10 mouse cellular contexts compared by ENCODE assay signal in genomic region chr13:56657946-56658512, GRCm38 (mm10). TPM values are rescaled to one million over a fixed set of nuclear protein-coding genes. Genes with fewer than 3 reads are reported as not detected.
A peak's percentile ranks its signal among the peaks of the same experiment; 100 is the strongest.
DNase-seq lines count a peak whose midpoint lies in the region; ATAC-seq lines count a peak whose summit lies in the region.
"Had no signal": no experiment of that assay in that cellular context is flagged by ENCODE, and none has a peak within 500 bp of the region (broad histone marks: within the 10 kb centered on the region; RNA-seq: fewer than 3 reads in every experiment).

No protein-coding gene starts in this region.

- no peaks in the 10 kb centered on the region for H3K9me3 ChIP-seq in midbrain, embryonic 11.5 days (ENCODE audit: control insufficient read depth, low read length)
- H3K9me3 ChIP-seq in midbrain, embryonic 13.5 days, result no peaks in the 10 kb centered on the region
- H3K9me3 ChIP-seq in kidney, embryonic 14.5 days (ENCODE audit: control insufficient read depth, low read length), result no peaks in the 10 kb centered on the region
- no peaks in the 10 kb centered on the region for H3K9me3 ChIP-seq in liver, embryonic 11.5 days (ENCODE audit: control insufficient read depth, low read length)
- H3K9me3 ChIP-seq: embryonic facial prominence, embryonic 13.5 days; stomach, embryonic 15.5 days had no signal

- WGBS in midbrain, embryonic 11.5 days, result 41% methylated on average over 7 of the region's 7 CpGs
- WGBS in midbrain, embryonic 13.5 days, result 48% methylated on average over 7 of the region's 7 CpGs
- 42% methylated on average over 7 of the region's 7 CpGs for WGBS in kidney, embryonic 14.5 days
- WGBS in liver, embryonic 11.5 days, result 39% methylated on average over 7 of the region's 7 CpGs

- peak; percentile 94 for DNase-seq in midbrain, embryonic 11.5 days (ENCODE audit: low spot score, missing footprints)
- peak; percentile 43 for DNase-seq in cerebellum, adult 11 months
- DNase-seq in gastrocnemius, adult 8-10 months (ENCODE audit: low spot score in 2 of 2), result peak; percentile 57 to 65
- peak; percentile 59 for DNase-seq in liver, embryonic 11.5 days (ENCODE audit: low spot score)
- DNase-seq in ovary, postnatal 14 days (ENCODE audit: low spot score), result peak; percentile 75
- peak; percentile 84 for DNase-seq in thymus, postnatal 14 days

- no peak overlapping the region for H3K4me2 ChIP-seq in midbrain, embryonic 11.5 days
- H3K4me2 ChIP-seq in midbrain, embryonic 13.5 days (replicated peaks), result no peak overlapping the region
- H3K4me2 ChIP-seq in kidney, embryonic 14.5 days (replicated peaks; ENCODE audit: low read depth, low read length), result no peak overlapping the region
- no peak overlapping the region for H3K4me2 ChIP-seq in liver, embryonic 11.5 days
- H3K4me2 ChIP-seq: embryonic facial prominence, embryonic 13.5 days; stomach, embryonic 15.5 days had no signal

- no peak for ATAC-seq in midbrain, embryonic 11.5 days (ENCODE audit: low FRiP score)
- ATAC-seq in midbrain, embryonic 13.5 days, result no peak
- ATAC-seq in kidney, embryonic 14.5 days (ENCODE audit: low FRiP score, low TSS enrichment), result peak; percentile 38; the same call in 1 of the 2 replicates
- ATAC-seq in liver, embryonic 11.5 days (replicated peaks; ENCODE audit: low FRiP score), result no peak

- H3K36me3 ChIP-seq in midbrain, embryonic 11.5 days (ENCODE audit: control insufficient read depth, insufficient read depth, low read length), result no peaks in the 10 kb centered on the region
- H3K36me3 ChIP-seq in midbrain, embryonic 13.5 days, result no peaks in the 10 kb centered on the region
- no peaks in the 10 kb centered on the region for H3K36me3 ChIP-seq in kidney, embryonic 14.5 days (ENCODE audit: control insufficient read depth, insufficient read depth, low read length)
- no peaks in the 10 kb centered on the region for H3K36me3 ChIP-seq in liver, embryonic 11.5 days (ENCODE audit: control insufficient read depth, insufficient read depth, low read length)
- H3K36me3 ChIP-seq: embryonic facial prominence, embryonic 13.5 days; stomach, embryonic 15.5 days had no signal

- H3K4me3 ChIP-seq in midbrain, embryonic 11.5 days (ENCODE audit: low read depth, low read length), result no peak overlapping the region
- no peak overlapping the region for H3K4me3 ChIP-seq in midbrain, embryonic 13.5 days (replicated peaks)
- H3K4me3 ChIP-seq in kidney, embryonic 14.5 days (ENCODE audit: low read length), result no peak overlapping the region
- H3K4me3 ChIP-seq in liver, embryonic 11.5 days (ENCODE audit: low read depth, low read length), result no peak overlapping the region
- H3K4me3 ChIP-seq: embryonic facial prominence, embryonic 13.5 days; stomach, embryonic 15.5 days had no signal

- no peak overlapping the region for H3K9ac ChIP-seq in midbrain, embryonic 11.5 days (ENCODE audit: low read length)
- H3K9ac ChIP-seq in midbrain, embryonic 13.5 days (replicated peaks), result no peak overlapping the region
- no peak overlapping the region for H3K9ac ChIP-seq in kidney, embryonic 14.5 days (ENCODE audit: low read depth, low read length)
- no peak overlapping the region for H3K9ac ChIP-seq in liver, embryonic 11.5 days (ENCODE audit: low read depth, low read length)
- H3K9ac ChIP-seq: embryonic facial prominence, embryonic 13.5 days; stomach, embryonic 15.5 days had no signal

- H3K27me3 ChIP-seq in midbrain, embryonic 11.5 days (ENCODE audit: control insufficient read depth, insufficient read depth, low read length), result no peaks in the 10 kb centered on the region
- no peaks in the 10 kb centered on the region for H3K27me3 ChIP-seq in midbrain, embryonic 13.5 days
- H3K27me3 ChIP-seq in kidney, embryonic 14.5 days (ENCODE audit: control insufficient read depth, insufficient read depth, low read length), result no peaks in the 10 kb centered on the region
- H3K27me3 ChIP-seq in liver, embryonic 11.5 days (replicated peaks; ENCODE audit: control insufficient read depth, insufficient read depth, low read length), result no peaks in the 10 kb centered on the region
- H3K27me3 ChIP-seq: embryonic facial prominence, embryonic 13.5 days; stomach, embryonic 15.5 days had no signal

- H3K4me1 ChIP-seq in midbrain, embryonic 11.5 days (ENCODE audit: control insufficient read depth, insufficient read depth, low read length), result no peaks in the 10 kb centered on the region
- no peaks in the 10 kb centered on the region for H3K4me1 ChIP-seq in midbrain, embryonic 13.5 days (replicated peaks)
- peaks cover 28% of the 10 kb centered on the region for H3K4me1 ChIP-seq in kidney, embryonic 14.5 days (ENCODE audit: control insufficient read depth, insufficient read depth, low read length)
- H3K4me1 ChIP-seq in liver, embryonic 11.5 days (replicated peaks; ENCODE audit: control insufficient read depth, insufficient read depth, low read length), result no peaks in the 10 kb centered on the region; the same call in 1 of the 2 replicates

- no peak overlapping the region for H3K27ac ChIP-seq in midbrain, embryonic 11.5 days (ENCODE audit: low read depth, low read length)
- H3K27ac ChIP-seq in midbrain, embryonic 13.5 days, result no peak overlapping the region
- no peak overlapping the region for H3K27ac ChIP-seq in kidney, embryonic 14.5 days (ENCODE audit: low read depth, low read length)
- H3K27ac ChIP-seq in liver, embryonic 11.5 days (ENCODE audit: low read depth, low read length), result no peak overlapping the region
- H3K27ac ChIP-seq: embryonic facial prominence, embryonic 13.5 days; stomach, embryonic 15.5 days had no signal

RNA-seq across cellular contexts. Expression of gene Smad5, which starts 44.8 kb away (rescaled TPM):
- 43.4 and 45.4 TPM in 2 replicates for polyA plus RNA-seq in midbrain, embryonic 11.5 days (2014; fragmentation: Nextera tagmentation; extraction: Ambion mirVana)
- 24.8 and 26.5 TPM in 2 replicates for polyA plus RNA-seq in midbrain, embryonic 13.5 days (2015; fragmentation: Nextera tagmentation; extraction: Ambion mirVana)
- total RNA-seq in gastrocnemius, adult 8-10 months (2022), result 10 to 100 TPM; 17.7 to 24.1 (median 20.7) TPM
- 32.9 and 62.2 TPM in 2 replicates for polyA plus RNA-seq in kidney, embryonic 14.5 days (2014; fragmentation: Nextera tagmentation; extraction: Ambion mirVana)
- polyA plus RNA-seq in liver, embryonic 11.5 days (2014; fragmentation: Nextera tagmentation; extraction: Ambion mirVana), result 16.8 and 18.5 TPM in 2 replicates

RNA-seq across cellular contexts. Expression of gene Tgfbi, which starts 48.7 kb away (rescaled TPM):
- 20.2 and 25.3 TPM in 2 replicates for polyA plus RNA-seq in midbrain, embryonic 11.5 days (2014; fragmentation: Nextera tagmentation; extraction: Ambion mirVana)
- polyA plus RNA-seq in midbrain, embryonic 13.5 days (2015; fragmentation: Nextera tagmentation; extraction: Ambion mirVana), result 4.0 and 4.8 TPM in 2 replicates
- 10 to 100 TPM in 2 of 4 experiments, 1 to 10 TPM in 2; 3.8 to 15.6 (median 7.6) TPM for total RNA-seq in gastrocnemius, adult 8-10 months (2022)
- polyA plus RNA-seq in kidney, embryonic 14.5 days (2014; fragmentation: Nextera tagmentation; extraction: Ambion mirVana), result 76.2 and 105 TPM in 2 replicates
- 27.6 and 28.2 TPM in 2 replicates for polyA plus RNA-seq in liver, embryonic 11.5 days (2014; fragmentation: Nextera tagmentation; extraction: Ambion mirVana)

Comparison
In these comparisons a context has a peak if more than half of its experiments do, and no peak if none do; other contexts are left out.
1. DNase-seq: peak in every context shown above with its lines; median percentile 94 in midbrain, embryonic 11.5 days; 84 in thymus, postnatal 14 days; 75 in ovary, postnatal 14 days; 61 in gastrocnemius, adult 8-10 months; 59 in liver, embryonic 11.5 days; 43 in cerebellum, adult 11 months.